ENCODE assay signal across 32 mouse cellular contexts in genomic region chr9:17567784-17568518, GRCm38 (mm10).
DNase-seq lines count a peak whose midpoint lies in the region; ATAC-seq lines count a peak whose summit lies in the region.
"Had no signal": no experiment of that assay in that cellular context is flagged by ENCODE, and none has a peak within 500 bp of the region (broad histone marks: within the 10 kb centered on the region; RNA-seq: fewer than 3 reads in every experiment).

No protein-coding gene starts in this region.

- H3K9ac ChIP-seq in forebrain, embryonic 13.5 days, result no peak overlapping the region
- no peak overlapping the region for H3K9ac ChIP-seq in forebrain, embryonic 12.5 days
- H3K9ac ChIP-seq in hindbrain, embryonic 14.5 days, result no peak overlapping the region
- H3K9ac ChIP-seq in hindbrain, embryonic 16.5 days (ENCODE audit: low read depth, low read length), result no peak overlapping the region
- no peak overlapping the region for H3K9ac ChIP-seq in neural tube, embryonic 14.5 days (replicated peaks; ENCODE audit: low read depth, low read length)
- H3K9ac ChIP-seq in neural tube, embryonic 15.5 days (replicated peaks), result no peak overlapping the region
- H3K9ac ChIP-seq: embryonic facial prominence, embryonic 12.5 days; heart, embryonic 15.5 days; liver, embryonic 12.5 days; liver, postnatal 0 days had no signal

- no peaks in the 10 kb centered on the region for H3K27me3 ChIP-seq in forebrain, embryonic 13.5 days
- no peaks in the 10 kb centered on the region for H3K27me3 ChIP-seq in forebrain, embryonic 12.5 days
- H3K27me3 ChIP-seq in hindbrain, embryonic 14.5 days (ENCODE audit: control insufficient read depth, insufficient read depth, low read length), result no peaks in the 10 kb centered on the region
- H3K27me3 ChIP-seq in hindbrain, embryonic 16.5 days (replicated peaks; ENCODE audit: control insufficient read depth, insufficient read depth, low read length), result no peaks in the 10 kb centered on the region
- H3K27me3 ChIP-seq in neural tube, embryonic 14.5 days (ENCODE audit: control insufficient read depth, insufficient read depth, low read length), result no peaks in the 10 kb centered on the region
- H3K27me3 ChIP-seq in neural tube, embryonic 15.5 days (replicated peaks), result no peaks in the 10 kb centered on the region
- H3K27me3 ChIP-seq: CH12.LX; embryonic facial prominence, embryonic 12.5 days; heart, embryonic 15.5 days; liver, embryonic 12.5 days; megakaryocyte, embryonic 14.5 days had no signal

- H3K4me1 ChIP-seq in forebrain, embryonic 13.5 days, result no peaks in the 10 kb centered on the region
- H3K4me1 ChIP-seq in forebrain, embryonic 12.5 days, result no peaks in the 10 kb centered on the region
- no peaks in the 10 kb centered on the region for H3K4me1 ChIP-seq in hindbrain, embryonic 14.5 days (replicated peaks; ENCODE audit: control insufficient read depth, insufficient read depth, low read length)
- no peaks in the 10 kb centered on the region for H3K4me1 ChIP-seq in hindbrain, embryonic 16.5 days (ENCODE audit: control insufficient read depth, insufficient read depth, low read depth, low read length)
- H3K4me1 ChIP-seq in neural tube, embryonic 14.5 days (ENCODE audit: control insufficient read depth, insufficient read depth, low read length), result no peaks in the 10 kb centered on the region
- no peaks in the 10 kb centered on the region for H3K4me1 ChIP-seq in neural tube, embryonic 15.5 days
- H3K4me1 ChIP-seq: embryonic facial prominence, embryonic 12.5 days; heart, embryonic 10.5 days; heart, embryonic 15.5 days; liver, embryonic 12.5 days; megakaryocyte, embryonic 14.5 days had no signal

- H3K9me3 ChIP-seq in forebrain, embryonic 13.5 days (replicated peaks), result no peaks in the 10 kb centered on the region
- H3K9me3 ChIP-seq in forebrain, embryonic 12.5 days, result no peaks in the 10 kb centered on the region
- no peaks in the 10 kb centered on the region for H3K9me3 ChIP-seq in hindbrain, embryonic 14.5 days (ENCODE audit: control insufficient read depth, low read length)
- H3K9me3 ChIP-seq in hindbrain, embryonic 16.5 days (ENCODE audit: control insufficient read depth, low read length), result no peaks in the 10 kb centered on the region
- no peaks in the 10 kb centered on the region for H3K9me3 ChIP-seq in neural tube, embryonic 14.5 days (ENCODE audit: control insufficient read depth, low read length)
- H3K9me3 ChIP-seq in neural tube, embryonic 15.5 days (replicated peaks), result no peaks in the 10 kb centered on the region
- H3K9me3 ChIP-seq: embryonic facial prominence, embryonic 12.5 days; heart, embryonic 10.5 days; heart, embryonic 15.5 days; liver, embryonic 12.5 days; megakaryocyte, embryonic 14.5 days had no signal

- no peak overlapping the region for H3K4me2 ChIP-seq in forebrain, embryonic 13.5 days
- H3K4me2 ChIP-seq in forebrain, embryonic 12.5 days, result no peak overlapping the region
- no peak overlapping the region for H3K4me2 ChIP-seq in hindbrain, embryonic 14.5 days (replicated peaks)
- no peak overlapping the region for H3K4me2 ChIP-seq in hindbrain, embryonic 16.5 days (ENCODE audit: low read length)
- no peak overlapping the region for H3K4me2 ChIP-seq in neural tube, embryonic 14.5 days (ENCODE audit: low read depth, low read length)
- H3K4me2 ChIP-seq in neural tube, embryonic 15.5 days, result no peak overlapping the region
- H3K4me2 ChIP-seq: embryonic facial prominence, embryonic 12.5 days; heart, embryonic 15.5 days; liver, embryonic 12.5 days had no signal

- H3K36me3 ChIP-seq in forebrain, embryonic 13.5 days (ENCODE audit: poor library complexity, severe bottlenecking), result no peaks in the 10 kb centered on the region
- H3K36me3 ChIP-seq in forebrain, embryonic 12.5 days (replicated peaks), result no peaks in the 10 kb centered on the region
- no peaks in the 10 kb centered on the region for H3K36me3 ChIP-seq in hindbrain, embryonic 14.5 days (replicated peaks; ENCODE audit: control insufficient read depth, insufficient read depth)
- H3K36me3 ChIP-seq in hindbrain, embryonic 16.5 days (ENCODE audit: control insufficient read depth, insufficient read depth, low read length), result no peaks in the 10 kb centered on the region
- H3K36me3 ChIP-seq in neural tube, embryonic 14.5 days (ENCODE audit: control insufficient read depth, insufficient read depth, low read length), result no peaks in the 10 kb centered on the region
- no peaks in the 10 kb centered on the region for H3K36me3 ChIP-seq in neural tube, embryonic 15.5 days
- H3K36me3 ChIP-seq: embryonic facial prominence, embryonic 12.5 days; heart, embryonic 10.5 days; heart, embryonic 15.5 days; liver, embryonic 12.5 days had no signal

- 60% methylated on average over 3 of the region's 3 CpGs for WGBS in forebrain, embryonic 13.5 days
- 63% methylated on average over 3 of the region's 3 CpGs for WGBS in forebrain, embryonic 12.5 days
- 65% methylated on average over 3 of the region's 3 CpGs for WGBS in hindbrain, embryonic 14.5 days
- 56% methylated on average over 3 of the region's 3 CpGs for WGBS in hindbrain, embryonic 16.5 days
- WGBS in neural tube, embryonic 14.5 days, result 56% methylated on average over 3 of the region's 3 CpGs
- WGBS in neural tube, embryonic 15.5 days, result 71% methylated on average over 3 of the region's 3 CpGs

- DNase-seq in hindbrain, embryonic 14.5 days (ENCODE audit: low spot score), result no peak
- DNase-seq: adrenal gland, adult 2 months; adrenal gland, postnatal 36 days; cerebellum, adult 11 months; cerebellum, adult 9-10 months; cerebellum, postnatal 36 days; gastrocnemius, postnatal 14 days; heart, adult 11 months; kidney, adult 8-10 months; kidney, postnatal 4 days; layer of hippocampus, postnatal 36 days; left cerebral cortex, postnatal 4 days; liver, postnatal 0 days; lung, postnatal 36 days; right cerebral cortex, postnatal 25 days; spleen, adult 18-20 months; thymus, postnatal 14 days had no signal

- no peak overlapping the region for H3K27ac ChIP-seq in forebrain, embryonic 13.5 days
- no peak overlapping the region for H3K27ac ChIP-seq in forebrain, embryonic 12.5 days
- no peak overlapping the region for H3K27ac ChIP-seq in hindbrain, embryonic 14.5 days
- no peak overlapping the region for H3K27ac ChIP-seq in hindbrain, embryonic 16.5 days (ENCODE audit: low read depth, low read length)
- H3K27ac ChIP-seq in neural tube, embryonic 14.5 days (ENCODE audit: low read depth, low read length), result no peak overlapping the region
- H3K27ac ChIP-seq in neural tube, embryonic 15.5 days (replicated peaks), result no peak overlapping the region
- H3K27ac ChIP-seq: embryonic facial prominence, embryonic 12.5 days; heart, embryonic 10.5 days; heart, embryonic 15.5 days; kidney, postnatal 0 days; liver, embryonic 12.5 days had no signal

- H3K4me3 ChIP-seq in forebrain, embryonic 13.5 days, result no peak overlapping the region
- no peak overlapping the region for H3K4me3 ChIP-seq in forebrain, embryonic 12.5 days (replicated peaks)
- H3K4me3 ChIP-seq in hindbrain, embryonic 14.5 days (replicated peaks; ENCODE audit: low read length), result no peak overlapping the region
- no peak overlapping the region for H3K4me3 ChIP-seq in hindbrain, embryonic 16.5 days (ENCODE audit: low read length)
- no peak overlapping the region for H3K4me3 ChIP-seq in neural tube, embryonic 14.5 days (ENCODE audit: low read depth, low read length)
- H3K4me3 ChIP-seq in neural tube, embryonic 15.5 days (replicated peaks), result no peak overlapping the region
- H3K4me3 ChIP-seq: embryonic facial prominence, embryonic 12.5 days; heart, embryonic 10.5 days; heart, embryonic 15.5 days; liver, embryonic 12.5 days; megakaryocyte, embryonic 14.5 days had no signal

- peak; percentile 85 for ATAC-seq in forebrain, embryonic 13.5 days
- ATAC-seq in forebrain, embryonic 12.5 days (ENCODE audit: low FRiP score), result no peak
- ATAC-seq in hindbrain, embryonic 14.5 days (ENCODE audit: low FRiP score), result 0 out of 2 replicates have a peak, but pooled peaks have one; percentile 31
- no peak for ATAC-seq in hindbrain, embryonic 16.5 days
- peak; percentile 51 for ATAC-seq in neural tube, embryonic 14.5 days (ENCODE audit: low read depth)
- ATAC-seq in neural tube, embryonic 15.5 days (ENCODE audit: low FRiP score), result no peak
- ATAC-seq in megakaryocyte, adult 5-6 weeks (ENCODE audit: poor library complexity, severe bottlenecking), result no peak
- ATAC-seq: activated CD4-positive, CD25-positive, alpha-beta regulatory T cell, adult 4 months; intestine, embryonic 16.5 days; liver, embryonic 12.5 days; liver, postnatal 0 days had no signal

Comparison
In these comparisons a context has a peak if more than half of its experiments do, and no peak if none do; other contexts are left out.
1. ATAC-seq: peak in forebrain, embryonic 13.5 days (single experiment), hindbrain, embryonic 14.5 days (single experiment) and neural tube, embryonic 14.5 days (single experiment); none in forebrain, embryonic 12.5 days (single experiment), hindbrain, embryonic 16.5 days (single experiment), neural tube, embryonic 15.5 days (single experiment) and megakaryocyte, adult 5-6 weeks (single experiment).